Comparison of ENCODE assay signal across 8 mouse cellular contexts in the genomic region with DNA sequence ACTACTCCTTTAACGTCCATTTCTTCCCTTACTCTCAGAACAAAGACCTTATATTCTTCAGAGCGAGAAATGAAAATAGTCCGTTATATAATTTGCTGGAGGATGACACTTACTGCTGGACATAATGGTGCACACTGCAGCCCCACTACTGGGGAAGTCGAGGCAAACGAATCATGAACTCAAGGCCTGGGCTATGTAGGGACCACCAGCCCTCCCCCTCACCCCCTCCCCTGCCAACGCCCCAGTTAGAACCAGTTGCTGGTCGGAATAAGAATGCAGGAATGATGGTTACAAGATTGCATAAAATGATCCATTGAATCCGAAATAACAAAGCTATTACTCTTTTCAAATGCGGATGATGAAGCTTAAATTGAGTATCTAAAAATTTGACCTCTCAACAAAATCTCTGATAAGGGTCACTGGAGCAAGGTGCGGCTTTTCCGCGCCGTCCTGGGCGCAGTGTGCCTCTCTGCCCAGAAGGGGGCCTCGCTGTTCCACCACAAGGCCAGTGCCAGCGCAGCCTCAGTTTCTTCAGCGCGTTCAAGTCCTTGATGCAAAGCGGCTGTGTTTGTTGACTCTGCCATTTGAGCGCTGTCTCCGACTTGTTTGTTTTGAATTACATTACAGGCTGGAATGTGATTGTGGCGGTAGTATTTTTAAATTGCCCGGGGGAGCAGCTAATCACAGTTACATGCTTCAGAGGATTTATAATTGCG. TPM values are rescaled to one million over a fixed set of nuclear protein-coding genes. Genes with fewer than 3 reads are reported as not detected.
DNase-seq lines count a peak whose midpoint lies in the region; ATAC-seq and TF ChIP-seq lines count a peak whose summit lies in the region.

No protein-coding gene starts in this region.

- intact Hi-C loops in heart, postnatal 14 days (cut with DNase I), result loop anchor here (2.0 to 10.0 kb wide), 6 partner anchors 303 to 826 kb away; a partner anchor contains a TSS

- no peak for TF ChIP-seq POLR2A in lung, adult 2 months (IDR thresholded peaks at IDR 0.05; ENCODE audit: borderline replicate concordance, extremely low read depth, low read depth, low read length)
- TF ChIP-seq POLR2A in olfactory bulb, adult 2 months (IDR thresholded peaks at IDR 0.05; ENCODE audit: insufficient read depth, low read depth, low read length), result no peak
- TF ChIP-seq POLR2A in thymus, adult 2 months (IDR thresholded peaks at IDR 0.05; ENCODE audit: control insufficient read depth, extremely low read depth, insufficient read depth, low read length, poor library complexity), result no peak

- H3K4me3 ChIP-seq in brown adipose tissue, adult 24 weeks (ENCODE audit: insufficient read depth, low read depth, low read length), result peak overlapping the region; percentile 41
- 0 out of 2 replicates have a peak overlapping the region, but pooled peaks have one; percentile 8 for H3K4me3 ChIP-seq in forebrain, embryonic 12.5 days (replicated peaks)
- no peak overlapping the region for H3K4me3 ChIP-seq in lung, adult 2 months (replicated peaks; ENCODE audit: extremely low read depth, low read depth, low read length)
- peak overlapping the region; percentile 23; the same call in 1 of the 2 replicates for H3K4me3 ChIP-seq in olfactory bulb, adult 2 months (ENCODE audit: insufficient read depth, low read depth, low read length)
- H3K4me3 ChIP-seq in thymus, adult 2 months (ENCODE audit: control insufficient read depth, insufficient read depth, low read length), result no peak overlapping the region

- TF ChIP-seq CTCF in lung, adult 2 months (IDR thresholded peaks at IDR 0.05; ENCODE audit: insufficient read depth, low read length), result peak; percentile 79
- peak; percentile 97 for TF ChIP-seq CTCF in olfactory bulb, adult 2 months (IDR thresholded peaks at IDR 0.05; ENCODE audit: insufficient read depth, low read depth, low read length)
- TF ChIP-seq CTCF in thymus, adult 2 months (IDR thresholded peaks at IDR 0.05; ENCODE audit: borderline replicate concordance, control insufficient read depth, extremely low read depth, insufficient read depth, low read length, poor library complexity), result peak; percentile 88

- no peaks in the 10 kb centered on the region for H3K9me3 ChIP-seq in forebrain, embryonic 12.5 days

- peak; percentile 59 for DNase-seq in CD4-positive helper T cell, adult 2 months (ENCODE audit: low read depth, low spot score)
- DNase-seq in heart, postnatal 14 days, result peak; percentile 72 to 79
- DNase-seq in kidney, postnatal 4 days, result peak; percentile 80 to 84
- peak; percentile 59 for DNase-seq in lung, adult 2 months
- peak; percentile 72 for DNase-seq in thymus, adult 2 months

- peaks cover 28% of the 10 kb centered on the region for H3K27me3 ChIP-seq in forebrain, embryonic 12.5 days
- H3K27me3 ChIP-seq in thymus, adult 2 months (ENCODE audit: control insufficient read depth, insufficient read depth, low read length), result no peaks in the 10 kb centered on the region

- no peaks in the 10 kb centered on the region for H3K4me1 ChIP-seq in brown adipose tissue, adult 24 weeks (ENCODE audit: control insufficient read depth, insufficient read depth, insufficient read length, low read length)
- H3K4me1 ChIP-seq in forebrain, embryonic 12.5 days, result 0 out of 2 replicates have a peak, but pooled peaks cover 1% of the 10 kb centered on the region
- no peaks in the 10 kb centered on the region for H3K4me1 ChIP-seq in lung, adult 2 months (ENCODE audit: control insufficient read depth, insufficient read depth, low read length)
- peaks cover 12% of the 10 kb centered on the region for H3K4me1 ChIP-seq in olfactory bulb, adult 2 months (ENCODE audit: control insufficient read depth, insufficient read depth, low read length)
- no peaks in the 10 kb centered on the region for H3K4me1 ChIP-seq in thymus, adult 2 months (replicated peaks; ENCODE audit: control insufficient read depth, insufficient read depth, low read length)

- H3K27ac ChIP-seq in brown adipose tissue, adult 24 weeks (replicated peaks; ENCODE audit: low read depth, low read length), result no peak overlapping the region
- H3K27ac ChIP-seq in forebrain, embryonic 12.5 days, result no peak overlapping the region
- H3K27ac ChIP-seq in olfactory bulb, adult 2 months (ENCODE audit: insufficient read depth, low read depth, low read length), result no peak overlapping the region
- no peak overlapping the region for H3K27ac ChIP-seq in thymus, adult 2 months (ENCODE audit: control insufficient read depth, insufficient read depth, low read length)

- H3K4me2 ChIP-seq in forebrain, embryonic 12.5 days, result peak overlapping the region; percentile 41

- H3K9ac ChIP-seq in forebrain, embryonic 12.5 days, result no peak overlapping the region

- H3K36me3 ChIP-seq in forebrain, embryonic 12.5 days (replicated peaks), result peaks cover 6% of the 10 kb centered on the region; the same call in 1 of the 2 replicates
- H3K36me3 ChIP-seq in thymus, adult 2 months (ENCODE audit: control insufficient read depth, insufficient read depth, low read length), result no peaks in the 10 kb centered on the region; the same call in 1 of the 2 replicates

- peak; percentile 63; the same call in 1 of the 2 replicates for ATAC-seq in forebrain, embryonic 12.5 days (ENCODE audit: low FRiP score)

- WGBS in forebrain, embryonic 12.5 days, result 28% methylated on average over 24 of the region's 24 CpGs
- 26% methylated on average over 24 of the region's 24 CpGs for WGBS in lung, adult 2 months
- 25% methylated on average over 24 of the region's 24 CpGs for WGBS in olfactory bulb, adult 2 months
- 38% methylated on average over 24 of the region's 24 CpGs for whole genome bisulfite sequencing in thymus, adult 2 months

RNA-seq across cellular contexts. Expression of a gene that starts 11.6 kb away (rescaled TPM):
- 51.4 and 80.3 TPM in 2 replicates for polyA plus RNA-seq in brown adipose tissue, adult 24 weeks (2012; ENCODE audit: insufficient read depth, insufficient read length, missing spikeins)
- 21.9 and 22.3 TPM in 2 replicates for polyA plus RNA-seq in forebrain, embryonic 12.5 days (2016; fragmentation: Nextera tagmentation; extraction: Ambion mirVana)
- total RNA-seq in heart, postnatal 14 days (2021), result 10 to 100 TPM; 16.5 to 19.2 TPM
- polyA plus RNA-seq in lung, adult 2 months (2012; rRNA removed), result 8.5 and 12.0 TPM in 2 replicates
- not detected in 2 replicates for polyA plus RNA-seq in olfactory bulb, adult 2 months (2012; ENCODE audit: insufficient read depth, insufficient read length, low replicate concordance, missing spikeins)
- polyA plus RNA-seq in thymus, adult 2 months (2012; rRNA removed), result 7.3 and 9.1 TPM in 2 replicates

RNA-seq across cellular contexts. Expression of a gene that starts 11.8 kb away (rescaled TPM):
- 2.8 and 3.3 TPM in 2 replicates for polyA plus RNA-seq in brown adipose tissue, adult 24 weeks (2012; ENCODE audit: insufficient read depth, insufficient read length, missing spikeins)
- polyA plus RNA-seq in forebrain, embryonic 12.5 days (2016; fragmentation: Nextera tagmentation; extraction: Ambion mirVana), result 3.3 and 4.4 TPM in 2 replicates
- total RNA-seq in heart, postnatal 14 days (2021), result 1 to 10 TPM; 2.3 to 2.6 TPM
- 3.0 and 3.8 TPM in 2 replicates for polyA plus RNA-seq in lung, adult 2 months (2012; rRNA removed)
- not detected in 2 replicates for polyA plus RNA-seq in olfactory bulb, adult 2 months (2012; ENCODE audit: insufficient read depth, insufficient read length, low replicate concordance, missing spikeins)
- 6.1 and 7.8 TPM in 2 replicates for polyA plus RNA-seq in thymus, adult 2 months (2012; rRNA removed)

Comparison
In these comparisons a context has a peak if more than half of its experiments do, and no peak if none do; other contexts are left out.
1. H3K4me3 ChIP-seq: peak in brown adipose tissue, adult 24 weeks (single experiment), forebrain, embryonic 12.5 days (single experiment) and olfactory bulb, adult 2 months (single experiment); none in lung, adult 2 months (single experiment) and thymus, adult 2 months (single experiment).
2. Peak in every context shown above with its lines, with median percentiles within 50 percentile points of each other: DNase-seq and CTCF ChIP-seq.